In genomic region chr1:63544122-63544521, GRCm38 (mm10) we compare ENCODE assay signal across 21 mouse cellular contexts.
"Had no signal": no experiment of that assay in that cellular context is flagged by ENCODE, and none has a peak within 500 bp of the region (broad histone marks: within the 10 kb centered on the region; RNA-seq: fewer than 3 reads in every experiment).

No protein-coding gene starts in this region.

- DNase-seq: kidney, adult 18-20 months; kidney, adult 9 months; kidney, postnatal 14 days; kidney, postnatal 4 days; liver; lung, adult 18-20 months; lung, postnatal 10 days; lung, postnatal 36 days; thymus, adult 2 months; thymus, postnatal 14 days; thymus, postnatal 4 days had no signal

- H3K4me1 ChIP-seq: limb, embryonic 13.5 days; liver, embryonic 12.5 days; liver, embryonic 15.5 days; lung, embryonic 15.5 days; megakaryocyte, embryonic 14.5 days; neural tube, embryonic 12.5 days had no signal

- H3K9ac ChIP-seq: limb, embryonic 13.5 days; liver, embryonic 12.5 days; liver, embryonic 15.5 days; lung, embryonic 15.5 days; midbrain, embryonic 12.5 days; neural tube, embryonic 12.5 days had no signal

- H3K27me3 ChIP-seq: limb, embryonic 13.5 days; liver, embryonic 12.5 days; liver, embryonic 15.5 days; lung, embryonic 15.5 days; megakaryocyte, embryonic 14.5 days; midbrain, embryonic 12.5 days; neural tube, embryonic 12.5 days had no signal

- H3K36me3 ChIP-seq: limb, embryonic 10.5 days; limb, embryonic 13.5 days; liver, embryonic 12.5 days; liver, embryonic 15.5 days; lung, embryonic 15.5 days; midbrain, embryonic 12.5 days; neural tube, embryonic 12.5 days had no signal

- H3K4me3 ChIP-seq: limb, embryonic 10.5 days; limb, embryonic 13.5 days; liver, embryonic 12.5 days; liver, embryonic 15.5 days; lung, embryonic 15.5 days; megakaryocyte, embryonic 14.5 days; midbrain, embryonic 12.5 days; neural tube, embryonic 12.5 days had no signal

- H3K4me2 ChIP-seq: limb, embryonic 13.5 days; liver, embryonic 12.5 days; liver, embryonic 15.5 days; lung, embryonic 15.5 days; midbrain, embryonic 12.5 days; neural tube, embryonic 12.5 days had no signal

- ATAC-seq: intestine, embryonic 16.5 days; liver, embryonic 12.5 days had no signal

- H3K27ac ChIP-seq: limb, embryonic 10.5 days; limb, embryonic 13.5 days; liver, embryonic 12.5 days; liver, embryonic 15.5 days; lung, embryonic 15.5 days; neural tube, embryonic 12.5 days; stomach, postnatal 0 days had no signal

- H3K9me3 ChIP-seq: limb, embryonic 10.5 days; limb, embryonic 13.5 days; liver, embryonic 12.5 days; liver, embryonic 15.5 days; lung, embryonic 15.5 days; midbrain, embryonic 12.5 days; neural tube, embryonic 12.5 days had no signal
